Mouse (Mus musculus) liver, embryonic 15.5 days (tissue): ENCODE data around the gene Arpp19. TPM values are rescaled to one million over a fixed set of nuclear protein-coding genes. Genes with fewer than 3 reads are reported as not detected.

Experiments
- ATAC-seq: fragments of 200-750 bp; cut with Nextera tagmentation; 2 replicates; pipeline ENCODE4 v1.8.0; 2017; ENCODE audit warnings: moderate number of reproducible peaks, mild to moderate bottlenecking, moderate library complexity; ENCODE audit not compliant: insufficient read depth
- H3K27ac ChIP-seq: fragments of 300-500 bp; sonication (generic); replicated peaks from 2 replicates; pipeline ENCODE4 v1.5.1; 2015; ENCODE audit warnings: mild to moderate bottlenecking, inconsistent platforms
- H3K27me3 ChIP-seq: fragments of 300-500 bp; sonication (generic); 2 replicates; pipeline ENCODE4 v1.6.1; 2015; ENCODE audit warnings: mild to moderate bottlenecking, inconsistent platforms
- H3K36me3 ChIP-seq: fragments of 300-500 bp; sonication (generic); replicated peaks from 2 replicates; pipeline ENCODE4 v1.6.1; 2015; ENCODE audit warnings: moderate library complexity, mild to moderate bottlenecking, inconsistent platforms
- H3K4me1 ChIP-seq: fragments of 300-500 bp; sonication (generic); replicated peaks from 2 replicates; pipeline ENCODE4 v1.6.1; 2015; ENCODE audit warnings: inconsistent platforms
- H3K4me2 ChIP-seq: fragments of 300-500 bp; sonication (generic); 2 replicates; pipeline ENCODE4 v1.6.1; 2015; ENCODE audit warnings: moderate library complexity, mild to moderate bottlenecking, inconsistent platforms
- H3K4me3 ChIP-seq: fragments of 300-500 bp; sonication (generic); replicated peaks from 2 replicates; pipeline ENCODE4 v1.5.1; 2015; ENCODE audit warnings: mild to moderate bottlenecking, inconsistent platforms
- H3K9ac ChIP-seq: fragments of 300-500 bp; sonication (generic); 2 replicates; pipeline ENCODE4 v1.6.1; 2015; ENCODE audit warnings: moderate library complexity, mild to moderate bottlenecking, inconsistent platforms
- H3K9me3 ChIP-seq: fragments of 300-500 bp; sonication (generic); replicated peaks from 2 replicates; pipeline ENCODE4 v1.6.1; 2016; ENCODE audit warnings: inconsistent platforms
- WGBS: fragments of 180-500 bp; shearing (Covaris S2); methylation state at CpG from one replicate; pipeline ENCODE4 v1.1.7; 2015; ENCODE audit warnings: mixed read lengths; ENCODE audit not compliant: insufficient replicate concordance; 5-methylcytosine and 5-hydroxymethylcytosine counted together
- polyA plus RNA-seq: library from polyadenylated mRNA; unstranded; fragments of >200 nt; fragmentation: Nextera tagmentation; extraction: Ambion mirVana; gene quantifications from 2 replicates; pipeline ENCODE4 v1.2.1, GENCODE M21; 2015

The Arpp19 gene
- polyA plus RNA-seq, 1 experiment from 2014 or later, result 116 TPM

GRCm38 (mm10) chr9:75019181-75019580, 18.2 kb upstream of the Arpp19 start:
- H3K27ac ChIP-seq, result no peak overlapping the region
- H3K9me3 ChIP-seq, result no peaks in the 10 kb centered on the region
- 66% methylated on average over 6 of the region's 6 CpGs for WGBS
- H3K36me3 ChIP-seq, result no peaks in the 10 kb centered on the region
- H3K27me3 ChIP-seq, result no peaks in the 10 kb centered on the region
- ATAC-seq, result no peak
- H3K4me1 ChIP-seq, result peaks cover 6% of the 10 kb centered on the region
- H3K4me2 ChIP-seq, result no peak overlapping the region
- H3K4me3 ChIP-seq, result no peak overlapping the region
- no peak overlapping the region for H3K9ac ChIP-seq

- H3K9me3 ChIP-seq, result no peaks in the 10 kb centered on the region
- H3K9ac ChIP-seq, result no peak overlapping the region
- no peak overlapping the region for H3K4me2 ChIP-seq
- H3K27ac ChIP-seq, result no peak overlapping the region
- H3K27me3 ChIP-seq, result no peaks in the 10 kb centered on the region
- H3K4me3 ChIP-seq, result no peak overlapping the region
- ATAC-seq, result no peak
- 80% methylated on average over 3 of the region's 3 CpGs for WGBS
- no peaks in the 10 kb centered on the region for H3K36me3 ChIP-seq
- peaks cover 9% of the 10 kb centered on the region for H3K4me1 ChIP-seq
These were observed 17.8 kb upstream of the Arpp19 start for GRCm38 (mm10) chr9:75019592-75019991.

DNA sequence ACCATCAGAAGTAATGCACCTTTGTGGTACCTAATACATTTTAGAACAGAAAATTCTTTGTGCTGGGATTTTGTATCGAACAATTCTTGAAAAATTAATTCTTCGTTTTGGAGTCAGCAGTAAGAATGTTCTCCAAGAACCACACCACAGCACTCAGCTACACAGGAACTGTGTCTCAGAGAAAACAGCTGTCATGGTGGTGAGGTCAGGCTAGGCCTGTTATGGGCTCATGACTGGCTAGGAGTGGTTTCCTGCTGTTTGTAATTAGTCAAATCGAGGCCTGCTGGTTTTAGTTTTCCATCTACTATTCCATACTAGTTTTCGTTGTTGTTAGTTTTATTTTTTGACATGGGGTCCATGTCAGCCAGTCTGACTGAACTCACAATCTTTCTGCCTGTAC, 16.9 kb upstream of the Arpp19 start:
- H3K4me1 ChIP-seq, result peaks cover 9% of the 10 kb centered on the region
- no peak overlapping the region for H3K9ac ChIP-seq
- no peak overlapping the region for H3K27ac ChIP-seq
- 55% methylated on average over 4 of the region's 4 CpGs for WGBS
- H3K4me2 ChIP-seq, result no peak overlapping the region
- H3K4me3 ChIP-seq, result no peak overlapping the region
- no peak for ATAC-seq
- H3K36me3 ChIP-seq, result no peaks in the 10 kb centered on the region
- no peaks in the 10 kb centered on the region for H3K27me3 ChIP-seq
- H3K9me3 ChIP-seq, result no peaks in the 10 kb centered on the region

DNA sequence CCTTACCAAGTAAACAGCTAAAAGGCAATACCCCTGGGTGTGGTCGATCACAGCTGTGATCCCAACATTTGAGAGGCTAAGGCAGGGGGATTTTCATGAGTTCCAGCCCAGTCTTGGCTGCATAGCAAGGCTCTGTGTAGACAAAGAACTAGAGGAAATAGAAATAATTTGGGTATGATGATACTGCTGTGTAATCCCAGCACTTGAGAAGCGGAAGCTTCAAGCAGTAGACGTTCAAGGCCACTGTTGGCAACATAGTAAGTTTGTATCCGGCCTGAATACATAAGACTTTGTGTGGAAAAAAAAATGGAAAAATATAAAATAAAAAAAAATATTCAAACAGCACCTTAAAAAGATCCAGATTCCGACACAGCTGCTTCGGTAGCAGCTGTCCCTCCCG, 14.9 kb upstream of the Arpp19 start:
- 71% methylated on average over 7 of the region's 7 CpGs for WGBS
- ATAC-seq, result no peak
- no peak overlapping the region for H3K4me2 ChIP-seq

DNA sequence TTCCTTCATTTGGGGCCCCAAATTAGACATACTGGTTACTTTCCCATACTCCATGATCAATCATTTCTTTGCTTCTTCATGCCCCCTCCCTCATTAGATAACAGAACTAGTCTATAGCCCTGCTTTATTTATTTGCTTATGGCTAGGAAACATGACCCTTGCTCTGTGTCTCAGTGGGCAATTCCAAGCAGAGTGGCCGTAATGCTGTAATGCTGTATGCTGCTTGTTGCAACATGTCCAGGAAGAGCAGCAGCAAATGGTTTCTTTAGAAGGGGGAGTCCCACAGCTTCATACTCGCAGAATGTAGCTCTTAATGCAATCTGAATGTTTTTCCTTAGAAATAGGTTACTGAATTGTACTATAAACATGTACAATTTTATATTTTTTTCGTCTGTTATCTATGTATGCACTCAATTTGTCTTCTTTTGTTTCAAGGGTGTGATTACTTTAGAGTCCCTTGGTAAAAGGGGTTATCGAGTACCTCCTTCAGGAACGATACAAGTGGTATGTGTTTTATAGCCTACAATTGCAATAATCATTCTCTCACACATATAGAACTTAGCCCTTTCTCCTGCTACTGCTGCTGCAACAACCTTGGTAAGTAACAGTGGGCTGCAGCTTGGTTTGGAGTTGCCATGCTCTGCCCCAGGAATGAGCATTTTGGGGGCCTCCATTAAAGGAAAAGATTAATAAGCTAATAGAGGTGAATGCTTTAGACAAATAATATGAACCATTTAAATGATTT, 14.1 kb upstream of the Arpp19 start:
- Histone ChIP-seq H3K36me3 (no peaks in the 10 kb centered on the region), H3K4me2 (no peak overlapping the region), H3K4me1 (peaks cover 9% of the 10 kb centered on the region), H3K27me3 (no peaks in the 10 kb centered on the region), H3K9me3 (no peaks in the 10 kb centered on the region), H3K4me3 (no peak overlapping the region), H3K9ac (no peak overlapping the region), H3K27ac (no peak overlapping the region)
- 58% methylated on average over 5 of the region's 5 CpGs for WGBS
- ATAC-seq, result peak; percentile 37; the same call in 1 of the 2 replicates

More for the DNA sequence above, 14.9 kb upstream of the Arpp19 start:
- Histone ChIP-seq H3K9ac (no peak overlapping the region), H3K36me3 (no peaks in the 10 kb centered on the region), H3K27ac (no peak overlapping the region), H3K4me3 (no peak overlapping the region), H3K9me3 (no peaks in the 10 kb centered on the region), H3K4me1 (peaks cover 9% of the 10 kb centered on the region), H3K27me3 (no peaks in the 10 kb centered on the region)

- no peaks in the 10 kb centered on the region for H3K9me3 ChIP-seq
- peaks cover 9% of the 10 kb centered on the region for H3K4me1 ChIP-seq
- H3K27me3 ChIP-seq, result no peaks in the 10 kb centered on the region
- peak; percentile 60 for ATAC-seq
- no peak overlapping the region for H3K4me3 ChIP-seq
- no peak overlapping the region for H3K9ac ChIP-seq
- WGBS, result 31% methylated on average over 7 of the region's 7 CpGs
- no peak overlapping the region for H3K27ac ChIP-seq
- no peak overlapping the region for H3K4me2 ChIP-seq
- no peaks in the 10 kb centered on the region for H3K36me3 ChIP-seq
These were observed 13.3 kb upstream of the Arpp19 start for GRCm38 (mm10) chr9:75024089-75024488.

GRCm38 (mm10) chr9:75025689-75026088, 11.7 kb upstream of the Arpp19 start:
- Histone ChIP-seq H3K9ac (no peak overlapping the region), H3K27me3 (no peaks in the 10 kb centered on the region), H3K9me3 (no peaks in the 10 kb centered on the region), H3K27ac (no peak overlapping the region), H3K4me2 (no peak overlapping the region), H3K4me3 (no peak overlapping the region), H3K36me3 (no peaks in the 10 kb centered on the region), H3K4me1 (peaks cover 9% of the 10 kb centered on the region)
- ATAC-seq, result no peak
- 59% methylated on average over 6 of the region's 6 CpGs for WGBS

- Histone ChIP-seq H3K27ac (no peak overlapping the region), H3K9ac (no peak overlapping the region), H3K4me2 (no peak overlapping the region), H3K4me3 (no peak overlapping the region), H3K4me1 (peaks cover 10% of the 10 kb centered on the region), H3K27me3 (no peaks in the 10 kb centered on the region), H3K36me3 (no peaks in the 10 kb centered on the region), H3K9me3 (no peaks in the 10 kb centered on the region)
- 80% methylated on average over 1 of the region's 1 CpGs for WGBS
- ATAC-seq, result no peak
These were observed 5.0 kb upstream of the Arpp19 start for GRCm38 (mm10) chr9:75032408-75032807.

DNA sequence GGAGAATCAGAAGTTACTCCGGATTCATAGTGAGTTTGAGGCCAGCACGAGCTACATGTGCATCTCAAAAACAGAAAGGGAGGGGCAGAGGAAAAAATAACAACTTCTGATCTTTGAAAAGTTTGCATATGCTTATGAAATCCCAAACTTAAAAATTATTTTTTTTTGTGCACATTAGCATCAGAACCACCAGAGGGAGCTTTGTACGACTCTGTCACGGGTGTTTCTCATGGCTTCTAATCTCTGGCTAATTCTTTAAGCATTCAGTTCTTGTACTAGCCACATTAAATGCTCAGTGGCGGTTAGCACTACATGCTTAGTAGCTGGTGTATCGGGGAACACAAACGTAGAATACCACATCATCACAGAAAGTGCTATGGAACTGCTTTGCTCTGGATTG, 4.3 kb upstream of the Arpp19 start:
- no peaks in the 10 kb centered on the region for H3K36me3 ChIP-seq
- 30% methylated on average over 7 of the region's 7 CpGs for WGBS
- peaks cover 10% of the 10 kb centered on the region for H3K4me1 ChIP-seq
- no peak overlapping the region for H3K9ac ChIP-seq
- ATAC-seq, result no peak
- H3K4me2 ChIP-seq, result no peak overlapping the region
- H3K27me3 ChIP-seq, result no peaks in the 10 kb centered on the region
- no peak overlapping the region for H3K4me3 ChIP-seq
- H3K27ac ChIP-seq, result no peak overlapping the region
- H3K9me3 ChIP-seq, result no peaks in the 10 kb centered on the region

DNA sequence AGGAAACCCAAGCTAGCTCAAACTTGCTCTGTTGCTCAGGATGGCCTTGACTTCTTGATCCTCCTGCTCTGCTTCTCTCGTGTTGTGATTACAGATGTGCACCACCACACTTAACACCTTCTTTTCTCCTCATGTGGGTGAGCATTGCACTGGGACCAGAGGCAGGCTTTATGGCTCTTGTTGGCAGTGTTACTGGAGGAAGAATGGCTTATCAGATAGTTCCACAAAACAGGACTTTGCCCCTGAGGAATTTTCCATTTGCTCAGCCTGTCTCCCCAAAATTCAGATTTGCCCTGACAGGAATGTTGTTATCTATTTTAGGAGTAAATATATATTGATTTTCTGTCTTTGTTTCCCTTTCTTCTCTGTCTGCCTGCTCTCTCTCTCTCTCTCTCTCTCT, 2.7 kb upstream of the Arpp19 start:
- ATAC-seq, result no peak
- Histone ChIP-seq H3K4me3 (no peak overlapping the region), H3K27me3 (no peaks in the 10 kb centered on the region), H3K4me2 (no peak overlapping the region), H3K36me3 (no peaks in the 10 kb centered on the region), H3K27ac (no peak overlapping the region), H3K9me3 (no peaks in the 10 kb centered on the region), H3K9ac (no peak overlapping the region), H3K4me1 (peaks cover 21% of the 10 kb centered on the region)
- 40% methylated on average over 1 of the region's 1 CpGs for WGBS

DNA sequence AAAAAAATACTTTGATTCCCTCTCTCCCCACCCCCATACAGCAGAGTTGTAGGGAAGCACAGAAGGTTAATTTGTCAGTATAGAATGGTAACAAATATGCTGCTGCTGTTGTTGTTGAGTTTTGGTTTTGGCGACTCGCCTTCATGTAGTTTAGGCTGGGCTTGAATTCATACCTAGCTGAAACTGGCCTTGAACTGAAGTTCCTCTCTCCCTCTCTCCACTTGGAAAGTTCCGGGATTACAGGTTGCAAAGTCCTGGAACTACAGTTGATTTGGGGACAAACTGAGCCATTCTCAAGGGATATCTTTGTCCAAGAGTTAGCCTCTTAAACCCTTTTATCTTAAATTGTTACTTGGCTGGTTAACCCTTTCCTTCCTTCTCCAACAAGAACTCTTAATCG, 1.5 kb upstream of the Arpp19 start:
- no peak overlapping the region for H3K4me2 ChIP-seq
- no peak for ATAC-seq
- 0 out of 2 replicates have a peak, but pooled peaks cover 3% of the 10 kb centered on the region for H3K36me3 ChIP-seq
- H3K4me3 ChIP-seq, result no peak overlapping the region
- WGBS, result 60% methylated on average over 4 of the region's 4 CpGs
- H3K27ac ChIP-seq, result no peak overlapping the region
- H3K27me3 ChIP-seq, result no peaks in the 10 kb centered on the region
- no peaks in the 10 kb centered on the region for H3K9me3 ChIP-seq
- H3K9ac ChIP-seq, result no peak overlapping the region
- peaks cover 26% of the 10 kb centered on the region for H3K4me1 ChIP-seq

GRCm38 (mm10) chr9:75038357-75038688, 909 bp downstream of the Arpp19 start:
- no peak; the same call in 1 of the 2 replicates for ATAC-seq
- peaks cover 3% of the 10 kb centered on the region; the same call in 1 of the 2 replicates for H3K36me3 ChIP-seq
- peak overlapping the region; percentile 83 for H3K4me2 ChIP-seq
- H3K4me3 ChIP-seq, result peak overlapping the region; percentile 86
- no peaks in the 10 kb centered on the region for H3K27me3 ChIP-seq
- H3K9me3 ChIP-seq, result no peaks in the 10 kb centered on the region
- H3K27ac ChIP-seq, result no peak overlapping the region
- H3K4me1 ChIP-seq, result peaks cover 26% of the 10 kb centered on the region
- WGBS, result under 1% methylated on average over 10 of the region's 10 CpGs
- peak overlapping the region; percentile 82 for H3K9ac ChIP-seq
